Mouse (Mus musculus): ENCODE measurements around the gene Lrrc8b. TPM values are rescaled to one million over a fixed set of nuclear protein-coding genes. Genes with fewer than 3 reads are reported as not detected.

Gene Lrrc8b
- polyA plus RNA-seq, 1 experiment from 2014 or later = 7.5 TPM

DNA sequence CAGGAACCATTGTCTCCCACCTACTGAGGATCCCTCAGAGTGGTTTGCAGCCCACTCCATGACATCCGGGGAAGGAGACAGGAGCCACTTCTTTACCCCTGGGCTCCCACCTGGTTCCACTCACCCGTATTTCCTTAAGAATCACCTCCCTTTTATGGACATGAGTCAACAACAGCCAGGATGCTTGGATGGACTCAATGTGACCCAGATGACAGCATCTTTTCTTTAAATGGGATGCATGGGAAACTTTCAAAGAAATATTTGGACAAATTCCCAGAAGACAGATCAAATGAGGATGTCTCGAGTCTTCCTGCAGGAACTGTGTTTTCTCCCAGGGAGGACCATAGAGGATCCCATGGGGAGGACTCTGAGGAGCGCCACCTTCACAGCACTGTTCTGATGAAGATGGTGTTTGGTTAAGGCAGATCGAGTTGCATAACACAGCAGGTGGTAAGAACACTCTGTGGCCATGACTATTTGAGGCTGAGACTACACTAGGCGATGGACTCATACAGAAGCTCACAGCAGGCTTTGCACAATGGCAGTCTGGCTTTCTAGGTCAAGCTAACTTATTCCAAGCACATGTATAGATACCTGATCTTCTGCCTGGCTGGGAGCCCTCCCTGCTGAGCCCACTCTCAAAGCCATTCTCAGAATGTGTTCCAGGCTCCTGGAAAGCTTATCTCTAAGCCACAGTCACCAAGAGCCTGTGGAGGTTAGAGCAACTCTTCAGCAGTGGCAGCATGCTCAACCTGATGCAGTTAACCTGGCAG lies 4.9 kb upstream of the Lrrc8b start:
- Histone ChIP-seq H3K9ac (replicated peaks; ENCODE audit: low read depth) (no peak overlapping the region), H3K4me3 (ENCODE audit: low read depth, low read length) (no peak overlapping the region), H3K9me3 (ENCODE audit: low read length) (no peaks in the 10 kb centered on the region), H3K27me3 (replicated peaks; ENCODE audit: insufficient read depth, low read length) (no peaks in the 10 kb centered on the region), H3K4me1 (ENCODE audit: insufficient read depth, low read depth, low read length) (no peaks in the 10 kb centered on the region), H3K27ac (ENCODE audit: low read length) (no peak overlapping the region), H3K36me3 (ENCODE audit: insufficient read depth, low read length) (no peaks in the 10 kb centered on the region), H3K4me2 (replicated peaks; ENCODE audit: low read depth, low read length) (no peak overlapping the region)
- 48% methylated on average over 6 of the region's 6 CpGs for WGBS
- TF ChIP-seq CTCF (IDR thresholded peaks at IDR 0.05) (no peak), EP300 (IDR thresholded peaks at IDR 0.05) (no peak)
- ATAC-seq (no peak), DNase-seq (ENCODE audit: low spot score) (no peak)

DNA sequence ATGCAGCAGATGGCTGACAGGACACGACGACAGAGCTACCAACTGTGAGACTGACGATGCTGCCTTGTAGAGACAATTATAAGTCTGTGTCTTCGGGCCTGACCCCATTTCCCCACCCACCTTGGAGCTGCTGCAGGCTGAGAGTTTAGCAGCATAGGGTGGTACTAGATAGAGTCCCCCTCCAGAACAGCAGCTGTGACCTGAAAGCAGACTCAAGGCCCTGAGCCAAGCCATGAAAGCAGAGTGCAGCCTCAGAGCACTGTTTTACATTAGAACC lies 4.3 kb upstream of the Lrrc8b start:
- Histone ChIP-seq H3K36me3 (ENCODE audit: insufficient read depth, low read length) (no peaks in the 10 kb centered on the region), H3K9me3 (ENCODE audit: low read length) (no peaks in the 10 kb centered on the region), H3K4me3 (ENCODE audit: low read depth, low read length) (no peak overlapping the region), H3K4me1 (ENCODE audit: insufficient read depth, low read depth, low read length) (no peaks in the 10 kb centered on the region), H3K27me3 (replicated peaks; ENCODE audit: insufficient read depth, low read length) (no peaks in the 10 kb centered on the region), H3K9ac (replicated peaks; ENCODE audit: low read depth) (no peak overlapping the region), H3K4me2 (replicated peaks; ENCODE audit: low read depth, low read length) (no peak overlapping the region), H3K27ac (ENCODE audit: low read length) (no peak overlapping the region)
- ATAC-seq (no peak), DNase-seq (ENCODE audit: low spot score) (no peak)
- 50% methylated on average over 4 of the region's 4 CpGs for WGBS
- TF ChIP-seq EP300 (IDR thresholded peaks at IDR 0.05) (no peak), CTCF (IDR thresholded peaks at IDR 0.05) (no peak)

DNA sequence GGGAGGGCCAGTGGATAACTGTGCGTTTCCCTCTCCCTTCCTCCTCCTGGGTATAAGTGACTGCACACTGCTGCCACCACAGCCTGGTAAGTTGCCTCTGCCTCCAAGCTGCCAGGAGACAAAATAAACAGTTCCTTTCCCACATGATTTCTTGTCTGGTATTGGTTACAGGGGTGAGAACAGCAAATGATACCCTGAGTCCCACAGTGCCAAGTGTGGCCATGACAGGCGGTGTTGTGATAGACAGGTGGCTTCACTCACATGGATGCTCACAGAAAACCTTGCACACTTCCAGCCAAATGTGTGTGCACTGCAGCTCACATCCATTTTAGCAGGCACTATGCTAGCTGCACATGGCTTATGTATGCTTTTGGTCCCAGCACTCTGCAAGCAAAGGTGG lies 3.8 kb upstream of the Lrrc8b start:
- no peaks in the 10 kb centered on the region for H3K27me3 ChIP-seq (replicated peaks; ENCODE audit: insufficient read depth, low read length)
- no peaks in the 10 kb centered on the region for H3K4me1 ChIP-seq (ENCODE audit: insufficient read depth, low read depth, low read length)
- no peak for ATAC-seq
- no peak overlapping the region for H3K9ac ChIP-seq (replicated peaks; ENCODE audit: low read depth)
- DNase-seq (ENCODE audit: low spot score) = no peak
- no peaks in the 10 kb centered on the region for H3K9me3 ChIP-seq (ENCODE audit: low read length)
- 78% methylated on average over 2 of the region's 2 CpGs for WGBS
- no peak overlapping the region for H3K4me3 ChIP-seq (ENCODE audit: low read depth, low read length)
- H3K36me3 ChIP-seq (ENCODE audit: insufficient read depth, low read length) = no peaks in the 10 kb centered on the region
- no peak overlapping the region for H3K27ac ChIP-seq (ENCODE audit: low read length)
- TF ChIP-seq EP300 (IDR thresholded peaks at IDR 0.05) = no peak
- TF ChIP-seq CTCF (IDR thresholded peaks at IDR 0.05) = no peak
- H3K4me2 ChIP-seq (replicated peaks; ENCODE audit: low read depth, low read length) = no peak overlapping the region

DNA sequence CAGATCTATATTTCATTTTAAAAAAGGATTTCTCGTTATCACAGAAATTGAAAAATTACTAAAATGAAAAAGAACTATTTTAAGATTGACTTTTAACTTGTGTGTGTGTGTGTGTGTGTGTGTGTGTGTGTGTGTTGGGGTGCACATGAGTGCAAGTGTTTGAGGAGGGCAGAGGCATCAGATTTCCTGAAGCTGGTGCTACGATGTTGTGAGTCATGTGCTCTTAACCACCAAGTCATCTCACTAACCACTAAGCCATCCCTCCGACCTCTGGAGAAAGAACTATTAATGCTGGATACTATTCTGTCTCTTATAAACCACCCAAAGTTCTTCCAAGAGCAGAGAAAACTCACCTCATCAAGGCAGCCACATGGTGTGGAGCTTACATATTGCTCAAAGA lies 2.9 kb upstream of the Lrrc8b start:
- no peak for DNase-seq (ENCODE audit: low spot score)
- H3K9me3 ChIP-seq (ENCODE audit: low read length) = no peaks in the 10 kb centered on the region
- no peak overlapping the region for H3K27ac ChIP-seq (ENCODE audit: low read length)
- H3K4me2 ChIP-seq (replicated peaks; ENCODE audit: low read depth, low read length) = no peak overlapping the region
- no peak overlapping the region for H3K9ac ChIP-seq (replicated peaks; ENCODE audit: low read depth)
- no peak for ATAC-seq
- no peaks in the 10 kb centered on the region for H3K36me3 ChIP-seq (ENCODE audit: insufficient read depth, low read length)
- H3K27me3 ChIP-seq (replicated peaks; ENCODE audit: insufficient read depth, low read length) = no peaks in the 10 kb centered on the region
- no peaks in the 10 kb centered on the region for H3K4me1 ChIP-seq (ENCODE audit: insufficient read depth, low read depth, low read length)
- no peak for TF ChIP-seq CTCF (IDR thresholded peaks at IDR 0.05)
- no peak for TF ChIP-seq EP300 (IDR thresholded peaks at IDR 0.05)
- H3K4me3 ChIP-seq (ENCODE audit: low read depth, low read length) = no peak overlapping the region
- 73% methylated on average over 3 of the region's 3 CpGs for WGBS

DNA sequence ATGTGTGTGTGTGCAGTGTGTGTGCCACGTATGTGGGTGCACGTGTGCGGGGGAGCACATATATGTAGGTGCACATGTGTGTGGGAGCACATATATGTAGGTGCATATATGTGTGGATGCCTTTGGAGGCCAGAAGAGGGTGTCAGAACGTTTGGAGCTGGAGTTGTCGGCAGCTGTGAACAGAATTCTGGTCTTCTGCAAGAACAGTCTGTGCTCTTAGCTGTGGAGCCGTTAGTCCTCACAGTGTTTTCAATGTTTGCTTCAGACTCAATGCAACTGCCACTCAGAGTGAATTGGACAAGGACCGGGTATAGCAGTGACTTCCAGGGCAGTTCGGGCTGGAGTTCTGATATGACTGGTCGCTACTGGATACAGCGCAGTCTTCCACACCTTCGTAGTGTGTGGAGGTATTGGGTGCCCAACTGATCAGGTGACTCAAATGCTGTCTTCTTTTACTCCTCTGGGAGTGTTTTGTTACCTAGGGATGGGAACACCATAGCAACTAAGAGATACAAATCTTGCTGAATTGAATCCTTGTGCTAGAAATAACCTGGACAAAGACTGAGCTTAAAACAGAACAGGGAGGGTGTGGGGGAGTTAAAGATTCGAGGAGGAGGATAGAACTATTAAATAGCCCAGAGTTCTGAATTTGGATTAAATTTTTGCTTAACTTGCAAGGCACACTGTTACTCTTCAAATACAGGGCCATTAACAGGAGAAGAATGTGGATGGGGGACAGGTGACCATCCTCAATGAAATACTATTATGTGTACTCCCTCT lies 1.0 kb upstream of the Lrrc8b start:
- peak overlapping the region; percentile 79 for H3K4me3 ChIP-seq (ENCODE audit: low read depth, low read length)
- no peaks in the 10 kb centered on the region for H3K4me1 ChIP-seq (ENCODE audit: insufficient read depth, low read depth, low read length)
- 77% methylated on average over 12 of the region's 12 CpGs for WGBS
- H3K9ac ChIP-seq (replicated peaks; ENCODE audit: low read depth) = peak overlapping the region; percentile 4
- no peak for TF ChIP-seq CTCF (IDR thresholded peaks at IDR 0.05)
- no peaks in the 10 kb centered on the region for H3K9me3 ChIP-seq (ENCODE audit: low read length)
- H3K36me3 ChIP-seq (ENCODE audit: insufficient read depth, low read length) = no peaks in the 10 kb centered on the region
- peak overlapping the region; percentile 94 for H3K4me2 ChIP-seq (replicated peaks; ENCODE audit: low read depth, low read length)
- DNase-seq (ENCODE audit: low spot score) (no peak), ATAC-seq (no peak)
- no peaks in the 10 kb centered on the region for H3K27me3 ChIP-seq (replicated peaks; ENCODE audit: insufficient read depth, low read length)
- peak overlapping the region; percentile 68 for H3K27ac ChIP-seq (ENCODE audit: low read length)

DNA sequence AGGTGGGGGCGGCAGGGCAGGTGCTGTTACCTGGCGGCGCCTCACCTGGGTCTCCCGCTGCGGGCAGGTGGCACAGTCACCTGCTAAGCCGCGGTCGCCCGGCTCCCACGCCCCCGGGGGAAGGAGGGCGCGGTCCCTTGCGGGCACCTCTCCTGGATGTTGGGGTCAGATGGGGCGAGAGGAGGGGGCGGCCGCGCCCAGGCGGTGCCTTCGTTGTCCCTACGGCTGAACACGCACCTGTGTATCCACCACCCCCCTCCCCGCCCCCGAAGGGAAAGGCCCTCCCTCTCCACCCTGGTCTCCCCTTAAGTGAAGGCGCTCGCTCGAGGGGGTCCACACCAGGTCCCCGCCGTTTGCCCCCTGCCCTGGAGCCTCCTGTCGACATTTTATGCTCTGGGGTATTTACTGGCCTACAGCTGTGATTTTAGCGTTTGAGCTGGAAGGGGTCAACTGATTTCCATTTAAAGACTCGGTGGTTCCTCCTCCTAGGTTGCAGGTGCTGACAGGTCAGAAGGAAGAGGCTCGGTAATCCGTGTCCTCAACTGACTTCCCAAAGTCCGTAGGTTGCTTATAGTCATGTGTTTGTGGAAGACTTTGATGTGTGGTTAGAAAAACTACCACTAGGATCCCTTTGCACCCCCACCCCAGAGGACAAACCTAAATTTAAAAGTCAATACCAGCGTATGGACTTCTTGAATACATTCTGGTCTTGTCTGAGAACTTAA lies 538 bp downstream of the Lrrc8b start:
- Histone ChIP-seq H3K9ac (replicated peaks; ENCODE audit: low read depth) (peak overlapping the region; percentile 74), H3K27ac (ENCODE audit: low read length) (peak overlapping the region; percentile 68), H3K4me2 (replicated peaks; ENCODE audit: low read depth, low read length) (peak overlapping the region; percentile 94), H3K9me3 (ENCODE audit: low read length) (no peaks in the 10 kb centered on the region), H3K4me3 (ENCODE audit: low read depth, low read length) (peak overlapping the region; percentile 79), H3K4me1 (ENCODE audit: insufficient read depth, low read depth, low read length) (no peaks in the 10 kb centered on the region), H3K27me3 (replicated peaks; ENCODE audit: insufficient read depth, low read length) (no peaks in the 10 kb centered on the region), H3K36me3 (ENCODE audit: insufficient read depth, low read length) (no peaks in the 10 kb centered on the region)
- no peak for TF ChIP-seq CTCF (IDR thresholded peaks at IDR 0.05)
- no peak for TF ChIP-seq EP300 (IDR thresholded peaks at IDR 0.05)
- WGBS = 6% methylated on average over 13 of the region's 36 CpGs
- no peak for DNase-seq (ENCODE audit: low spot score)
- ATAC-seq = peak; percentile 21
